Mouse (Mus musculus): ENCODE data around the gene Gm12185. TPM values are rescaled to one million over a fixed set of nuclear protein-coding genes. Genes with fewer than 3 reads are reported as not detected.
"Not testable (repeated sequence)": the region's sequence is repeated elsewhere in the genome, so short reads cannot be mapped to it uniquely, and the experiment has no call there.

Gm12185 gene
- total RNA-seq (2014; rRNA removed), result not detected in 2 replicates
- polyA plus RNA-seq (2015; fragmentation: Nextera tagmentation; extraction: Ambion mirVana), result not detected in 2 replicates

DNA sequence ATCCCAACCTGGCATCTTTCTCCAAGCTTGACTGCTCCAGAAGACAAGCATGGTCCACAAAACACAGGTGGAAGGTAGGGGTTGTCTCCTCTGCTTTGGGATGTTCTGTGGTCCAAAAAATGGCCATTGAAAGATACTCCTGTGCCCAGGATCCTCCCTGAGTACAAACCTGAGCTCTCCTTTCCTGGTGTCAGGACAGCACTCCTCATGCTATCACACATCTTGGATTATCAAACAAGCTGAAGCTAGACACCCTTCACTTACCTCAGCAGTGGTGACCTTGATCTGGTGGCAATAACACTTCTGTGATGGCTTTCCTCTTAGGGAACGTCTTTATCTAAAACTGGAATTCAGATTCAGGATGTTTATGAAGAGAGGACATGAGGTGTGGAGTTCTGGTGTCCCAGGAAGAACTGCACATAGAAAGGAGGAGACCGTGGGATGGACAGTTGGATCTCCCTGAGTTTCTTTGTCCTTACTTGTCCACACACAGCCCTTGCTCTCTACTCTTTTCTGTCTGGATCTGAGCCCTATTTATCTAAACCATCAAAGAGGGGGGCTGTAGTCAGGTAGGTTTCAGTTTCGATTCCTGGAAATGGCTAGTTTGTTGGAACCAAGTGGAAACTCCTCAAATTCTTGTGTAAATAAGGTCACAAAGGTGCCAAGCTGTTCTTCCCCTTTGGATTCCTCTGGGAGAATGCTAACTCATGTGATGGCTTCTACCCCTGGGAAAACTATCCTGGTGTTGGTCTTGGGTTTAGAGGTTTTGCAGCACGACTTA, at the start of gene Gm12185:
Gene Gm12185, minus strand, starts transcription at position 487 of the 781 bp plus-strand sequence.
- not testable (repeated sequence) for H3K4me1 ChIP-seq (ENCODE audit: insufficient read depth); H3K27ac ChIP-seq (ENCODE audit: low read depth, low read length); H3K4me2 ChIP-seq (ENCODE audit: low read depth); H3K27me3 ChIP-seq (ENCODE audit: insufficient read depth, low read length); ATAC-seq; H3K9ac ChIP-seq; H3K4me3 ChIP-seq (ENCODE audit: low read depth, low read length); DNase-seq; H3K9me3 ChIP-seq (ENCODE audit: low read length); H3K36me3 ChIP-seq (ENCODE audit: insufficient read depth)
- 74% methylated on average over 4 of the region's 4 CpGs for WGBS

DNA sequence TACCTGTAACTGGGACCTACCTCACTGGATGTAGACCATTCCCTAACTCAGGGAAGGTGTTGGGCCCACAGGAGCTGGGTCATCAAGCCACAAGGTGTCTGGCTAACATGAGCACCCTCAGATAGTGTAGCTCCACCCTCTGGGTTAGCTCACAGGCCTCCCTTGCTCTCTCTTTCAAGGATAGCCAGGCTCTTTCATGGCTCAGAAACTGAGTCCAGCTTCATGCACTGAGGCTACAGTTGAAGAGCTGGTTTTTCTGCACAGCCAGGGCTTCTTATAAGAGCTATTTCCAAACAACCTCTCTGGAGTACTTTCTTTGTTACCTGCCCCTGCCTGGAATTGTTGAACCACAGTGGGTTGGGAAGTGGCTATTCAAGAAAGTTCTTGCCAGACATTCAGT, 20.0 kb upstream of the Gm12185 start:
- not testable (repeated sequence) for H3K27ac ChIP-seq (ENCODE audit: low read depth, low read length); H3K36me3 ChIP-seq (ENCODE audit: insufficient read depth); H3K4me1 ChIP-seq (ENCODE audit: insufficient read depth); H3K9ac ChIP-seq; H3K27me3 ChIP-seq (ENCODE audit: insufficient read depth, low read length); DNase-seq; H3K4me3 ChIP-seq (ENCODE audit: low read depth, low read length); ATAC-seq; H3K4me2 ChIP-seq (ENCODE audit: low read depth); H3K9me3 ChIP-seq (ENCODE audit: low read length)

DNA sequence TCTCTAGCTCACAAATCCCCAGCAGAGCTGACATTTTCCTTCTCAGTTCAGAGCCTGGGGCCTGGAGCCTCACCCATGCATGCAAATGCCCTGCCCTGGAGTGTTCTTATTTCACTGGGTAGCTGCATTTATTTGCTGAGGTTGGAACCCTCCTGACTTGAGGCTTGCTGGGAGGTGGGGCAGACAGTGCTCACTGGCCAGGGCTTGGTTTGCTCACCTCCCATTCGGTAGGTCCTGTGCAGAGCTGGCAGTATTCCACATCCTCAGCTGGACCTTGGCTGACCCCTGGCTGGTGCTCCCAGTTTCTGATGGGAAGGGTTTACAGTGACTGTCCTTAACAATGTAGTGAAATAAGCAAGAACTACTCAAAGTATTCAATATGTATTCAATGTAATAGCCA, 14.8 kb upstream of the Gm12185 start:
- H3K27me3 ChIP-seq (ENCODE audit: insufficient read depth, low read length); DNase-seq; H3K36me3 ChIP-seq (ENCODE audit: insufficient read depth); H3K9me3 ChIP-seq (ENCODE audit: low read length); H3K4me1 ChIP-seq (ENCODE audit: insufficient read depth); H3K9ac ChIP-seq; H3K4me3 ChIP-seq (ENCODE audit: low read depth, low read length); ATAC-seq; H3K4me2 ChIP-seq (ENCODE audit: low read depth); H3K27ac ChIP-seq (ENCODE audit: low read depth, low read length): not testable (repeated sequence)
- WGBS, result 54% methylated on average over 1 of the region's 1 CpGs

DNA sequence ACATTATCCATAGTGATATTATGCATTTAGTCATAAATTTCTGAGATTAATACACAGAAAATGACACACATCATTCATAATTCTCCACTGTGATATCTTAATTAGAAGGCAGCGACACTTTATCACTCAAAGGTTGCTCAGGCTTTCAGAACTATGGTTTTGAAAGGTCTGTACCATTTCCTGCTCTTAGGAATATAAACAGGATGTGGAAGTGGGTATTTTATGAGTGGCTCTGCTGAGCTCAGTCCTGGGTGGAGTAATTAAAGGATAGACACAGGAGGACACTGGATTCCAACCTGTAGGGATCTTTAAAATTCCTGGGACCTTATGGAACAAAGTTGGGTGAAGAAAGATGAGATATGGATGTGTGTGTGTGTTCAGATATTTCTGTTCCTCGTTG, 14.3 kb upstream of the Gm12185 start:
- not testable (repeated sequence) for H3K9me3 ChIP-seq (ENCODE audit: low read length); H3K9ac ChIP-seq; H3K4me3 ChIP-seq (ENCODE audit: low read depth, low read length); H3K27ac ChIP-seq (ENCODE audit: low read depth, low read length); H3K36me3 ChIP-seq (ENCODE audit: insufficient read depth); DNase-seq; H3K4me2 ChIP-seq (ENCODE audit: low read depth); H3K27me3 ChIP-seq (ENCODE audit: insufficient read depth, low read length); H3K4me1 ChIP-seq (ENCODE audit: insufficient read depth); ATAC-seq
- WGBS, result 76% methylated on average over 2 of the region's 2 CpGs

DNA sequence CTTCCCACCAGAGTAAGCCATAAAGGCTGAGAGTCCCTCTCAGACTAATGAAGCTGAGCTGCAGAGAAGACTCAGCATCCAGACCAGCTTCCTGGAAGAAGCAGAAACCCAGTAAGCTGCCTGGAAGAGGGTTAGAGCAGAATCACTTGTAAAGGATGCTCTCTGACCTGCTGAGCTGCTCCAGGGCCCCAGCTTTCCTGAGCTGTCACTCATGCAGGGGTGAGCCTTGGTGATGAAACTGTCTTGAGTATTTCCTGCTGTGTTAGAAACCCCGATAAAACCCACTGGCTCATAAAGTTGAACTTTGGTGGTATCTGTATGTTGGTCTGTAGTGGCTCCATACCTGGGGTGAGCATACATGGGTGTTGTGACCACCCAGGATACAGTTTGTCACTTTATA, 8.4 kb upstream of the Gm12185 start:
- not testable (repeated sequence) for DNase-seq; H3K27ac ChIP-seq (ENCODE audit: low read depth, low read length); H3K4me2 ChIP-seq (ENCODE audit: low read depth); H3K36me3 ChIP-seq (ENCODE audit: insufficient read depth); H3K4me3 ChIP-seq (ENCODE audit: low read depth, low read length); H3K4me1 ChIP-seq (ENCODE audit: insufficient read depth); H3K27me3 ChIP-seq (ENCODE audit: insufficient read depth, low read length); ATAC-seq; H3K9ac ChIP-seq; H3K9me3 ChIP-seq (ENCODE audit: low read length)
- 83% methylated on average over 1 of the region's 1 CpGs for WGBS

- H3K4me1 ChIP-seq (ENCODE audit: insufficient read depth); ATAC-seq; H3K4me3 ChIP-seq (ENCODE audit: low read depth, low read length); DNase-seq; H3K9me3 ChIP-seq (ENCODE audit: low read length); H3K9ac ChIP-seq; H3K4me2 ChIP-seq (ENCODE audit: low read depth); H3K27me3 ChIP-seq (ENCODE audit: insufficient read depth, low read length); H3K27ac ChIP-seq (ENCODE audit: low read depth, low read length); H3K36me3 ChIP-seq (ENCODE audit: insufficient read depth): not testable (repeated sequence)
- WGBS, result 78% methylated on average over 2 of the region's 2 CpGs
These were observed 2.0 kb upstream of the Gm12185 start, which contains the start of gene Tgtp1 for GRCm38 (mm10) chr11:48994018-48994417. Tgtp1 (minus strand) TSS chr11:48994172.

DNA sequence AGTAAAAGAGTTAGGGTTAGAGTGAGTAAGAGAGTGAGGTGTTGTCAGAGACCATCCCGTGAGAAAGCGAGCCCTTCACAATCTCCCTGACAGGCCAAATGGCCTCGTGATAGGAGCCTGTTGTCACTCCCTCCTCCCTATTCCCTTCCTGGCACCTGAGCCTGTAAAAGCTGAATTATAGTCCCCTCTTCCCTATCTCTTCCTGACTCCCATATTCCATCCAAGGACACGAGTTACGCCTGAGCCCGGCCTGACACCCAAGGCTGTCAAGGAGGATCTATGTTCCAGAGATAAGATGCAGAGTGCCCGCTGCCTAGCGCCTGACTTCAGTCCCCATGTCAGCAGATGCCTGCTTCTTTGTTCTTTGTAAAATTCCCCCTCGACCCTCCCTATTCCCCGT, 1.3 kb upstream of the Gm12185 start:
- not testable (repeated sequence) for DNase-seq; H3K27me3 ChIP-seq (ENCODE audit: insufficient read depth, low read length); H3K9ac ChIP-seq; H3K4me1 ChIP-seq (ENCODE audit: insufficient read depth); H3K4me2 ChIP-seq (ENCODE audit: low read depth); ATAC-seq; H3K4me3 ChIP-seq (ENCODE audit: low read depth, low read length); H3K9me3 ChIP-seq (ENCODE audit: low read length); H3K27ac ChIP-seq (ENCODE audit: low read depth, low read length); H3K36me3 ChIP-seq (ENCODE audit: insufficient read depth)
- 74% methylated on average over 10 of the region's 10 CpGs for WGBS

- not testable (repeated sequence) for H3K36me3 ChIP-seq (ENCODE audit: insufficient read depth); H3K9me3 ChIP-seq (ENCODE audit: low read length); H3K4me3 ChIP-seq (ENCODE audit: low read depth, low read length); H3K9ac ChIP-seq; ATAC-seq; DNase-seq; H3K27ac ChIP-seq (ENCODE audit: low read depth, low read length); H3K4me1 ChIP-seq (ENCODE audit: insufficient read depth); H3K4me2 ChIP-seq (ENCODE audit: low read depth); H3K27me3 ChIP-seq (ENCODE audit: insufficient read depth, low read length)
- WGBS, result 92% methylated on average over 1 of the region's 2 CpGs
These were observed 2.0 kb downstream of the Gm12185 start for GRCm38 (mm10) chr11:48989981-48990380.

- H3K4me3 ChIP-seq (ENCODE audit: low read depth, low read length); H3K27me3 ChIP-seq (ENCODE audit: insufficient read depth, low read length); H3K9ac ChIP-seq; H3K4me2 ChIP-seq (ENCODE audit: low read depth); ATAC-seq; H3K4me1 ChIP-seq (ENCODE audit: insufficient read depth); DNase-seq; H3K9me3 ChIP-seq (ENCODE audit: low read length); H3K36me3 ChIP-seq (ENCODE audit: insufficient read depth); H3K27ac ChIP-seq (ENCODE audit: low read depth, low read length): not testable (repeated sequence)
- WGBS, result 81% methylated on average over 2 of the region's 3 CpGs
These were observed 3.8 kb downstream of the Gm12185 start for GRCm38 (mm10) chr11:48988219-48988618.

DNA sequence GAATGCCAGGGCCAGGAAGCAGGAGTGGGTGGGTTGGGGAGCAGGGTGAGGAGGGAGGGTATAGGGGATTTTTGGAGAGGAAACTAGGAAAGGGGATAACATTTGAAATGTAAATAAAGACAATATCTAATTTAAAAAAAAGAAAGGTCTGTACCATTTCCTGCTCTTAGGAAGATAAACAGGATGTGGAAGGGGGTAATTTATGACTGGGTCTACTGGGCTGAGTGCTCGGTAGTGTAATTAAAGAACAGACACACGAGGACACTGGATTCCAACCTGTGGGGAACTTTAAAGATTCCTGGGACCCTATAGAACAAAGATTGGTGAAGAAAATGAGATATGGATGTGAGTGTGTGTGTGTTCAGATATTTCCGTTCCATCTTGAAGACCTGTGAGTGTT, 9.2 kb downstream of the Gm12185 start:
- H3K36me3 ChIP-seq (ENCODE audit: insufficient read depth); H3K4me1 ChIP-seq (ENCODE audit: insufficient read depth); H3K27me3 ChIP-seq (ENCODE audit: insufficient read depth, low read length); H3K9me3 ChIP-seq (ENCODE audit: low read length); H3K9ac ChIP-seq; ATAC-seq; H3K4me3 ChIP-seq (ENCODE audit: low read depth, low read length); H3K4me2 ChIP-seq (ENCODE audit: low read depth); DNase-seq; H3K27ac ChIP-seq (ENCODE audit: low read depth, low read length): not testable (repeated sequence)
- no CpG with 5 or more reads among the region's 3 CpGs for WGBS
